In genomic region chr12:119271964-119272363, GRCm38 (mm10) we compare ENCODE assay signal across 16 mouse cellular contexts.
"Had no signal": no experiment of that assay in that cellular context is flagged by ENCODE, and none has a peak within 500 bp of the region (broad histone marks: within the 10 kb centered on the region; RNA-seq: fewer than 3 reads in every experiment).

No protein-coding gene starts in this region.

- H3K4me2 ChIP-seq: liver, embryonic 11.5 days; liver, embryonic 15.5 days; lung, embryonic 14.5 days; midbrain, embryonic 12.5 days; neural tube, embryonic 15.5 days had no signal

- H3K4me3 ChIP-seq: limb, embryonic 10.5 days; liver, embryonic 15.5 days; midbrain, embryonic 12.5 days; myocyte; neural tube, embryonic 15.5 days had no signal

- H3K27ac ChIP-seq: limb, embryonic 10.5 days; liver, embryonic 15.5 days; midbrain, embryonic 12.5 days; neural tube, embryonic 15.5 days had no signal

- DNase-seq: kidney, adult 18-20 months; kidney, postnatal 14 days; layer of hippocampus, adult 9-11 months; lung, embryonic 14.5 days; lung, postnatal 10 days; lung, postnatal 4 days; right cerebral cortex, postnatal 4 days; spleen, adult 18-20 months; thymus, adult 2 months; thymus, postnatal 25 days had no signal

- H3K9ac ChIP-seq: liver, embryonic 15.5 days; lung, embryonic 14.5 days; midbrain, embryonic 12.5 days; neural tube, embryonic 15.5 days had no signal

- H3K36me3 ChIP-seq: limb, embryonic 10.5 days; liver, embryonic 15.5 days; midbrain, embryonic 12.5 days; neural tube, embryonic 15.5 days had no signal

- H3K4me1 ChIP-seq: liver, embryonic 15.5 days; neural tube, embryonic 15.5 days had no signal

- H3K9me3 ChIP-seq: limb, embryonic 10.5 days; liver, embryonic 15.5 days; midbrain, embryonic 12.5 days; neural tube, embryonic 15.5 days had no signal

- H3K27me3 ChIP-seq: liver, embryonic 15.5 days; midbrain, embryonic 12.5 days; neural tube, embryonic 15.5 days had no signal
